Mouse (Mus musculus) fat pad, adult 2 months (tissue): ENCODE data around the gene Sftpa1.

Experiments used
- DNase-seq: peaks from one replicate; pipeline ENCODE4 v3.0.0-alpha.2; 2011; ENCODE audit warnings: low read depth, low spot score; ENCODE audit errors: extremely low read depth

Sftpa1 gene

GRCm38 (mm10) chr14:41160076-41160475, 28.5 kb downstream of the Sftpa1 start:
- no peak for DNase-seq

DNA sequence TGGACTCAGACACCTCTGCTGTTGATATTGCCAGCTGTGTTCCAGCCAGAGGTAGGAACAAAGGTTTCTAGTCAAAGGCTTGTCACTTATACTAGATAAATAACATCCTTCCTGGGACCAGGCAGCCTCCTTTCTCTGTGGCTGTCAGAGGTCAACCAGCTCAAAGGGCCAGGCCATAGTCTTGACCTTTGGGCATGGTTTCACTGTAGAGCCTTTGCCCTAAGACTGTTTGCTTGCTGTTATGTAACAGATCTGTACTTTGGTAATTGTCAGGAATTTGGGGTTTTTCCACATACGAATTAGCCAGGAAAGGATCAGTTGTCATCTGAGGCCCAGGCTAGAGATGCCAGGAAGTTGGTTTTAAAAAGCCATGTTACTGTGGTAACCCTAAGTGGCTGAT, 29.2 kb downstream of the Sftpa1 start:
- DNase-seq = no peak

DNA sequence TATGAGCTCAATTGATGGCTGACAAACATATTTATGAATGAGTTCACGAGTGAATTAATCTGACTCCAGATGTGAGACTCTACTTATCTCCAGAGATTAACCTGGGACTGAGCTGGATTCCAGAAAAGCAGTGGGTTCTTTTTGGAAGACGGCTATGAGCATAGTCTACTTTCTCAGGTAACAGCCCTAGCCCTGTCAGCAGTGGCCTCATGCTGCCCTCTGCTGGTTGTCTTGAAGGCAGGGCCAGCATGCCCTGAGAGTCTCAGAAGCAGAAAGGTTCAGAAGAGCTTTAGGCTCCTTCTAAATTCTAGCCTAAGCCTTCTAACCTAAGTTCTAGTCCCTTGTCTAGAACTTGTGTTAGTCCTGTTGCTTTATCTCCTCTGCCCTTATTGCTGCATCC, 31.1 kb downstream of the Sftpa1 start:
- no peak for DNase-seq

GRCm38 (mm10) chr14:41167278-41167677, 35.7 kb downstream of the Sftpa1 start:
- DNase-seq = no peak

DNA sequence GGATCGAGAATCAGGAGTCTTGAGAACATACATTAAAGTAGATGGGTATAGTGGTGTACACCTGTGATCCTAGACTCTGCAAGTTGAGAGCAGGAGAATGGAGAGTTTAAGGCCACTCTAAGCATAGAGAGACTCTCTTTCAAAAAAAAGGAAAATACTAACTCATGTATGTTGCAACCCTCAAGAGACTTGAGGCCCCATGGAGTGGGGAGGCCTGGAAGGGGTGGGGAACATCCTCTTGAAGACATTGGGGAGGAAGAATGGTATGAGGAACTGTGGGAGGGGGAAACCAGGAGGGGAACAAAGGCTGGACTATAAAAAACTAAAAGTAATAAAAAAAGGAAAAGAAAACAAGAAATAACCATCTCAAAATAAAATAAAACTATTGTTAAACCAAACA, 37.0 kb downstream of the Sftpa1 start:
- no peak for DNase-seq

GRCm38 (mm10) chr14:41170514-41170913, 38.9 kb downstream of the Sftpa1 start:
- DNase-seq = no peak

GRCm38 (mm10) chr14:41174802-41175201, 43.2 kb downstream of the Sftpa1 start:
- no peak for DNase-seq

GRCm38 (mm10) chr14:41185059-41185821, 53.7 kb downstream of the Sftpa1 start, which contains the start of gene Sftpd:
TSS of gene Sftpd (minus strand) at chr14:41185149.
- DNase-seq = no peak
